Mouse (Mus musculus) stomach, embryonic 15.5 days (tissue): ENCODE results near the gene Ripor1. TPM values are rescaled to one million over a fixed set of nuclear protein-coding genes. Genes with fewer than 3 reads are reported as not detected.
A peak's percentile ranks its signal among the peaks of the same experiment; 100 is the strongest.

Experiments
- ATAC-seq: fragments of 200-750 bp; cut with Nextera tagmentation; 2 replicates; pipeline ENCODE4 v1.8.0; 2017; ENCODE audit warnings: low read depth, moderate number of reproducible peaks, moderate TSS enrichment; ENCODE audit not compliant: insufficient read depth, low FRiP score
- H3K27ac ChIP-seq: fragments of 300-500 bp; sonication (generic); 2 replicates; pipeline ENCODE4 v1.5.1; 2015; ENCODE audit warnings: mild to moderate bottlenecking, inconsistent platforms
- H3K27me3 ChIP-seq: fragments of 300-500 bp; sonication (generic); replicated peaks from 2 replicates; pipeline ENCODE4 v1.6.1; 2015; ENCODE audit warnings: inconsistent platforms
- H3K36me3 ChIP-seq: fragments of 300-500 bp; sonication (generic); 2 replicates; pipeline ENCODE4 v1.6.1; 2015; ENCODE audit warnings: inconsistent platforms
- H3K4me1 ChIP-seq: fragments of 300-500 bp; sonication (generic); 2 replicates; pipeline ENCODE4 v1.6.1; 2015; ENCODE audit warnings: inconsistent platforms
- H3K4me2 ChIP-seq: fragments of 300-500 bp; sonication (generic); 2 replicates; pipeline ENCODE4 v1.6.1; 2015; ENCODE audit warnings: mild to moderate bottlenecking, inconsistent platforms
- H3K4me3 ChIP-seq: fragments of 300-500 bp; sonication (generic); replicated peaks from 2 replicates; pipeline ENCODE4 v1.5.1; 2015; ENCODE audit warnings: inconsistent platforms
- H3K9ac ChIP-seq: fragments of 300-500 bp; sonication (generic); 2 replicates; pipeline ENCODE4 v1.6.1; 2015; ENCODE audit warnings: inconsistent platforms
- H3K9me3 ChIP-seq: fragments of 300-500 bp; sonication (generic); 2 replicates; pipeline ENCODE4 v1.6.1; 2016; ENCODE audit warnings: inconsistent platforms
- WGBS: fragments of 180-500 bp; shearing (Covaris S2); methylation state at CpG from one replicate; pipeline ENCODE4 v1.1.7; 2015; 5-methylcytosine and 5-hydroxymethylcytosine counted together
- polyA plus RNA-seq: library from polyadenylated mRNA; unstranded; fragments of >200 nt; fragmentation: Nextera tagmentation; extraction: Ambion mirVana; gene quantifications from 2 replicates; pipeline ENCODE4 v1.2.1, GENCODE M21; 2015

Ripor1 gene
- polyA plus RNA-seq, 1 experiment from 2014 or later: 21.0 TPM

- Histone ChIP-seq H3K36me3 (0 out of 2 replicates have a peak, but pooled peaks cover 2% of the 10 kb centered on the region), H3K4me3 (no peak overlapping the region), H3K27ac (no peak overlapping the region), H3K9ac (no peak overlapping the region), H3K27me3 (no peaks in the 10 kb centered on the region), H3K4me2 (peak overlapping the region; percentile 94), H3K4me1 (peaks cover 16% of the 10 kb centered on the region), H3K9me3 (no peaks in the 10 kb centered on the region)
- 35% methylated on average over 4 of the region's 4 CpGs for WGBS
- ATAC-seq: no peak
Observed at GRCm38 (mm10) chr8:105607684-105608083, 2.6 kb downstream of the Ripor1 start.

GRCm38 (mm10) chr8:105609355-105609754 lies 4.3 kb downstream of the Ripor1 start:
- Histone ChIP-seq H3K9ac (no peak overlapping the region), H3K27me3 (no peaks in the 10 kb centered on the region), H3K4me2 (no peak overlapping the region), H3K36me3 (0 out of 2 replicates have a peak, but pooled peaks cover 2% of the 10 kb centered on the region), H3K4me3 (no peak overlapping the region), H3K9me3 (no peaks in the 10 kb centered on the region), H3K27ac (no peak overlapping the region), H3K4me1 (peaks cover 26% of the 10 kb centered on the region)
- WGBS: 60% methylated on average over 2 of the region's 2 CpGs
- no peak for ATAC-seq

GRCm38 (mm10) chr8:105609771-105610170 lies 4.7 kb downstream of the Ripor1 start:
- ATAC-seq: no peak
- 66% methylated on average over 4 of the region's 4 CpGs for WGBS
- Histone ChIP-seq H3K36me3 (0 out of 2 replicates have a peak, but pooled peaks cover 2% of the 10 kb centered on the region), H3K9ac (no peak overlapping the region), H3K27ac (no peak overlapping the region), H3K4me1 (peaks cover 26% of the 10 kb centered on the region), H3K27me3 (no peaks in the 10 kb centered on the region), H3K4me3 (no peak overlapping the region), H3K9me3 (no peaks in the 10 kb centered on the region), H3K4me2 (no peak overlapping the region)

GRCm38 (mm10) chr8:105611836-105612235 lies 6.8 kb downstream of the Ripor1 start:
- WGBS: 89% methylated on average over 9 of the region's 9 CpGs
- H3K27ac ChIP-seq: no peak overlapping the region

GRCm38 (mm10) chr8:105613037-105613436 lies 8.0 kb downstream of the Ripor1 start:
- Histone ChIP-seq H3K27me3 (no peaks in the 10 kb centered on the region), H3K36me3 (peaks cover 30% of the 10 kb centered on the region), H3K4me2 (peak overlapping the region; percentile 68), H3K4me3 (peak overlapping the region; percentile 47), H3K9ac (no peak overlapping the region), H3K4me1 (peaks cover 16% of the 10 kb centered on the region), H3K27ac (no peak overlapping the region), H3K9me3 (no peaks in the 10 kb centered on the region)
- whole genome bisulfite sequencing: 5% methylated on average over 20 of the region's 20 CpGs
- no peak for ATAC-seq

More at GRCm38 (mm10) chr8:105611836-105612235, 6.8 kb downstream of the Ripor1 start:
- no peak for ATAC-seq
- H3K9me3 ChIP-seq: no peaks in the 10 kb centered on the region
- H3K9ac ChIP-seq: no peak overlapping the region
- H3K4me3 ChIP-seq: no peak overlapping the region
- peaks cover 26% of the 10 kb centered on the region for H3K4me1 ChIP-seq
- peaks cover 18% of the 10 kb centered on the region for H3K36me3 ChIP-seq
- no peak overlapping the region for H3K4me2 ChIP-seq
- no peaks in the 10 kb centered on the region for H3K27me3 ChIP-seq

- Histone ChIP-seq H3K9me3 (no peaks in the 10 kb centered on the region), H3K4me2 (peak overlapping the region; percentile 68), H3K4me1 (peaks cover 16% of the 10 kb centered on the region), H3K36me3 (peaks cover 39% of the 10 kb centered on the region), H3K4me3 (peak overlapping the region; percentile 47), H3K9ac (peak overlapping the region; percentile 0; the same call in 1 of the 2 replicates), H3K27me3 (no peaks in the 10 kb centered on the region), H3K27ac (no peak overlapping the region)
- ATAC-seq: peak; percentile 50; the same call in 1 of the 2 replicates
- WGBS: 3% methylated on average over 50 of the region's 50 CpGs
Observed at GRCm38 (mm10) chr8:105613830-105614511, 8.9 kb downstream of the Ripor1 start.

GRCm38 (mm10) chr8:105615942-105616341 lies 10.9 kb downstream of the Ripor1 start:
- H3K27me3 ChIP-seq: no peaks in the 10 kb centered on the region

DNA sequence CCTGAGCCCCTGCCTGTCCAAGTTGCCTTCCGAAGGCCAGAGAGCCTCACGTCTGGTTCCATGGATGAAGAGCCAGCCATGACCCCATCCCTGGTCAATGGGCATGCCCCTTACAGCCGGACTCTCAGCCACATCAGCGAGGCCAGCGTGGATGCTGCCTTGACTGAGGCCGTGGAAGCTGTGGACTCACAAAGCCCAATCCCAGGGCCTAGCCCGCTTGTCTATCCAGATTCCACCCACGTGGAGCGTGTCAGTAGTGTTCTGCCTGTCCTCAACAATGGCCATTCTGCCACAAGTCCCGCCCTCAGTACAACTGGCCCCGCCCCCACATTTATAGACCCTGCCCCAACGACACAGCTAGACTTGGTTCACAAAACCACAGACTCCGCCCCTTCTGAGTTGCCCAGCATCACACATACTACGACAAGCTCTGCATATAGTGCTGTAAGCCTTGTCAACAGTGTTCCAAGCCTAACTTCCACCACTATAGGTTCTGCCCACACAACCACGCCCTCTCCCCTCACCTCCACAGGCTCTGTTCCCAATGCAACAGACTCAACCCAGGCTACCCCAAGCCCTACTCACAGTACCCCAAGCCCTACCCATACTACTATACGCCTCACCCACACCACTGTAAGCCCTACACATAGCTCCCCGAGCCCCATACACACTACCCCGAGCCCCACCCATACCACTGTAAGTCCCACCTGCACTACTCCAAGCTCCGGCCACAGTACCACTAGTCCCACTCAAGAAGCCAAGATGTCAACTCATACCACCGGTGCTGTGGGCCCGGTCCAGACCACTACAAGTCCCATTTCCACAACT lies 12.6 kb downstream of the Ripor1 start:
- Histone ChIP-seq H3K4me3 (no peak overlapping the region), H3K36me3 (peaks cover 57% of the 10 kb centered on the region), H3K4me1 (peaks cover 26% of the 10 kb centered on the region), H3K9me3 (no peaks in the 10 kb centered on the region), H3K27me3 (no peaks in the 10 kb centered on the region), H3K9ac (no peak overlapping the region), H3K27ac (no peak overlapping the region), H3K4me2 (no peak overlapping the region)
- ATAC-seq: no peak
- 88% methylated on average over 21 of the region's 21 CpGs for WGBS

More at GRCm38 (mm10) chr8:105615942-105616341, 10.9 kb downstream of the Ripor1 start:
- WGBS: 92% methylated on average over 9 of the region's 9 CpGs
- H3K9me3 ChIP-seq: no peaks in the 10 kb centered on the region
- no peak overlapping the region for H3K27ac ChIP-seq
- H3K4me3 ChIP-seq: no peak overlapping the region
- no peak for ATAC-seq
- peaks cover 54% of the 10 kb centered on the region for H3K36me3 ChIP-seq
- peaks cover 16% of the 10 kb centered on the region for H3K4me1 ChIP-seq
- H3K9ac ChIP-seq: no peak overlapping the region
- H3K4me2 ChIP-seq: no peak overlapping the region

DNA sequence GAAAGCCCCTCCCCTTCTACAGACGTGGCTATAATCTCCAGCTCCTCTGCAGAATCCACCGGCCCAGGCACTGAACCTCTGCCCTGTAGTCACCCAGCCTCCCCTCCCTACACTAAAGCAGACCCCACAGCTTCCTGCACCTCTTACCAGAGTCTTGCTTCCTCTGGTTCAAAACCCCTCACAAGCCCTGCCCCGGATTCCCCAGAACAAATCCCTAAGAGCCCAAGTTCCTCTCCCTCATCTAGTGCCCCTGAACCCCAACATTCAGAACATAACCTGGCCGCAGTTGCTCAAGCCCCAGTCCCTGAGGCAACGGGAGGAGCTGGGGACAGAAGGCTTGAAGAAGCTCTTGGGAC lies 13.2 kb downstream of the Ripor1 start:
- WGBS: 85% methylated on average over 5 of the region's 5 CpGs
- H3K9ac ChIP-seq: no peak overlapping the region
- H3K4me1 ChIP-seq: peaks cover 27% of the 10 kb centered on the region
- no peak overlapping the region for H3K27ac ChIP-seq
- H3K27me3 ChIP-seq: no peaks in the 10 kb centered on the region
- H3K9me3 ChIP-seq: no peaks in the 10 kb centered on the region
- H3K4me3 ChIP-seq: no peak overlapping the region
- peaks cover 57% of the 10 kb centered on the region for H3K36me3 ChIP-seq
- H3K4me2 ChIP-seq: no peak overlapping the region
- ATAC-seq: no peak

GRCm38 (mm10) chr8:105618892-105619591 lies 14.0 kb downstream of the Ripor1 start:
- 91% methylated on average over 19 of the region's 19 CpGs for WGBS
- H3K4me3 ChIP-seq: no peak overlapping the region
- no peak overlapping the region for H3K9ac ChIP-seq
- peaks cover 23% of the 10 kb centered on the region for H3K4me1 ChIP-seq
- H3K36me3 ChIP-seq: peaks cover 57% of the 10 kb centered on the region
- no peaks in the 10 kb centered on the region for H3K9me3 ChIP-seq
- no peak for ATAC-seq
- H3K27me3 ChIP-seq: no peaks in the 10 kb centered on the region
- no peak overlapping the region for H3K27ac ChIP-seq
- H3K4me2 ChIP-seq: no peak overlapping the region

DNA sequence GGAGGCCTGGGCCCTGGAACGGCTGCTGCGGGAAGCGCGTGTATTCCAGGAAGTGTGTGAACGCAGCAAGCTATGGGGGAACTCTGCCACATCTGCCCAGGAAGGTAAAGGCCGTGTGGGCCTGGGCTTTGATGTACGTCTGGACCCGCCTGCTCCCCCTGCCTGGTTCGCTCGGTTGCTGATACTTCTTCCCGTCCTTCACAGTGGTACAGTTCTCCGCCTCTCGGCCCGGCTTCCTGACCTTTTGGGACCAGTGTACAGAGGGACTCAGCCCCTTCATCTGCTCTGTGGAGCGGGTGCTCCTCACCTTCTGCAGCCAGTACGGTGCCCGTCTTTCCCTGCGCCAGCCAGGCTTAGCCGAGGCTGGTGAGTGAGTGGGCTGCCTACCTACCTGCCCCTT lies 15.2 kb downstream of the Ripor1 start:
- H3K4me3 ChIP-seq: no peak overlapping the region
- no peaks in the 10 kb centered on the region for H3K27me3 ChIP-seq
- no peak overlapping the region for H3K27ac ChIP-seq
- no peaks in the 10 kb centered on the region for H3K9me3 ChIP-seq
- ATAC-seq: no peak
- H3K36me3 ChIP-seq: peaks cover 55% of the 10 kb centered on the region
- WGBS: 88% methylated on average over 19 of the region's 19 CpGs
- H3K9ac ChIP-seq: no peak overlapping the region
- H3K4me2 ChIP-seq: no peak overlapping the region
- peaks cover 16% of the 10 kb centered on the region for H3K4me1 ChIP-seq
